ENCODE assay signal across 18 mouse cellular contexts in genomic region chr12:25140115-25140514, GRCm38 (mm10). TPM values are rescaled to one million over a fixed set of nuclear protein-coding genes. Genes with fewer than 3 reads are reported as not detected.
DNase-seq lines count a peak whose midpoint lies in the region; ATAC-seq and TF ChIP-seq lines count a peak whose summit lies in the region.
"Had no signal": no experiment of that assay in that cellular context is flagged by ENCODE, and none has a peak within 500 bp of the region (broad histone marks: within the 10 kb centered on the region; RNA-seq: fewer than 3 reads in every experiment).

No protein-coding gene starts in this region.

- peak overlapping the region; percentile 6; the same call in 1 of the 2 replicates for H3K27ac ChIP-seq in midbrain, embryonic 10.5 days (replicated peaks)
- H3K27ac ChIP-seq in midbrain, embryonic 13.5 days: no peak overlapping the region
- 0 out of 2 replicates have a peak overlapping the region, but pooled peaks have one; percentile 15 for H3K27ac ChIP-seq in kidney, embryonic 16.5 days (ENCODE audit: low read length)
- H3K27ac ChIP-seq in liver, adult 2 months (replicated peaks; ENCODE audit: insufficient read depth, low read depth, low read length): peak overlapping the region; percentile 89
- H3K27ac ChIP-seq: heart, adult 2 months; hindbrain, embryonic 13.5 days; neural tube, embryonic 15.5 days had no signal

- H3K36me3 ChIP-seq in midbrain, embryonic 10.5 days: no peaks in the 10 kb centered on the region
- no peaks in the 10 kb centered on the region for H3K36me3 ChIP-seq in midbrain, embryonic 13.5 days
- no peaks in the 10 kb centered on the region for H3K36me3 ChIP-seq in kidney, embryonic 16.5 days (ENCODE audit: insufficient read depth, low read length)
- H3K36me3 ChIP-seq in liver, adult 2 months (ENCODE audit: control insufficient read depth, insufficient read depth, low read length): no peaks in the 10 kb centered on the region
- H3K36me3 ChIP-seq: hindbrain, embryonic 13.5 days; neural tube, embryonic 15.5 days had no signal

- no peak for ATAC-seq in midbrain, embryonic 13.5 days
- ATAC-seq in kidney, embryonic 16.5 days (ENCODE audit: low FRiP score, low TSS enrichment): peak; percentile 74
- ATAC-seq in megakaryocyte progenitor cell, adult 5-6 weeks (replicated peaks; ENCODE audit: poor library complexity): no peak
- no peak for ATAC-seq in granulocyte monocyte progenitor cell, adult 5-6 weeks (replicated peaks; ENCODE audit: poor library complexity, severe bottlenecking)

- no peak for TF ChIP-seq CTCF in liver, adult 2 months (IDR thresholded peaks at IDR 0.05; ENCODE audit: low read depth, low read length)

- no peak overlapping the region for H3K4me2 ChIP-seq in midbrain, embryonic 13.5 days (replicated peaks)
- no peak overlapping the region for H3K4me2 ChIP-seq in kidney, embryonic 16.5 days (replicated peaks; ENCODE audit: low read depth, low read length)
- H3K4me2 ChIP-seq: hindbrain, embryonic 13.5 days; neural tube, embryonic 15.5 days had no signal

- DNase-seq in midbrain, embryonic 10.5 days (ENCODE audit: low spot score): no peak
- peak; percentile 96 for DNase-seq in liver, adult 2 months (ENCODE audit: extremely low read depth, low read depth, low spot score)
- peak; percentile 86 for DNase-seq in yolk sac, embryonic 10.5 days (ENCODE audit: low spot score)
- DNase-seq in right cerebral cortex, adult 18-20 months: no peak
- DNase-seq: adrenal gland, postnatal 25 days; cerebellum, adult 18-20 months; heart, adult 2 months; lung, adult 18-20 months; lung, postnatal 4 days; midbrain, embryonic 14.5 days had no signal

- H3K4me3 ChIP-seq in midbrain, embryonic 10.5 days: no peak overlapping the region
- no peak overlapping the region for H3K4me3 ChIP-seq in midbrain, embryonic 13.5 days (replicated peaks)
- H3K4me3 ChIP-seq in kidney, embryonic 16.5 days (ENCODE audit: low read length): no peak overlapping the region
- no peak overlapping the region for H3K4me3 ChIP-seq in liver, adult 2 months (ENCODE audit: insufficient read depth, low read depth, low read length)
- H3K4me3 ChIP-seq: erythroblast, embryonic 14.5 days; heart, adult 2 months; hindbrain, embryonic 13.5 days; myocyte; neural tube, embryonic 15.5 days had no signal

- H3K4me1 ChIP-seq in midbrain, embryonic 10.5 days: peaks cover 17% of the 10 kb centered on the region
- no peaks in the 10 kb centered on the region for H3K4me1 ChIP-seq in midbrain, embryonic 13.5 days (replicated peaks)
- H3K4me1 ChIP-seq in kidney, embryonic 16.5 days (ENCODE audit: insufficient read depth, low read length): peaks cover 11% of the 10 kb centered on the region
- H3K4me1 ChIP-seq in liver, adult 2 months (ENCODE audit: control insufficient read depth, insufficient read depth, low read length): peaks cover 39% of the 10 kb centered on the region
- H3K4me1 ChIP-seq: neural tube, embryonic 15.5 days had no signal

- no peak overlapping the region for H3K9ac ChIP-seq in midbrain, embryonic 13.5 days (replicated peaks)
- no peak overlapping the region for H3K9ac ChIP-seq in kidney, embryonic 16.5 days (replicated peaks; ENCODE audit: low read length)
- H3K9ac ChIP-seq in liver, adult 2 months (ENCODE audit: low read depth, low read length): peak overlapping the region; percentile 13
- H3K9ac ChIP-seq: hindbrain, embryonic 13.5 days; neural tube, embryonic 15.5 days had no signal

- H3K79me2 ChIP-seq in liver, adult 2 months (ENCODE audit: control insufficient read depth, insufficient read depth, low read length): no peaks in the 10 kb centered on the region

- no peaks in the 10 kb centered on the region for H3K9me3 ChIP-seq in midbrain, embryonic 10.5 days (replicated peaks)
- no peaks in the 10 kb centered on the region for H3K9me3 ChIP-seq in midbrain, embryonic 13.5 days
- H3K9me3 ChIP-seq in kidney, embryonic 16.5 days (ENCODE audit: low read length): no peaks in the 10 kb centered on the region
- H3K9me3 ChIP-seq: hindbrain, embryonic 13.5 days; neural tube, embryonic 15.5 days had no signal

- 0 out of 2 replicates have a peak, but pooled peaks have one; percentile 37 for TF ChIP-seq POLR2A in liver, adult 2 months (IDR thresholded peaks at IDR 0.05; ENCODE audit: extremely low read depth, insufficient read depth, low read length)

- WGBS in midbrain, embryonic 10.5 days: 88% methylated on average over 6 of the region's 6 CpGs
- 84% methylated on average over 6 of the region's 6 CpGs for WGBS in midbrain, embryonic 13.5 days
- 66% methylated on average over 6 of the region's 6 CpGs for WGBS in kidney, embryonic 16.5 days
- 22% methylated on average over 6 of the region's 6 CpGs for WGBS in liver, adult 2 months

- H3K27me3 ChIP-seq in midbrain, embryonic 10.5 days (ENCODE audit: low read depth, poor library complexity, severe bottlenecking): 0 out of 2 replicates have a peak, but pooled peaks cover 5% of the 10 kb centered on the region
- 0 out of 2 replicates have a peak, but pooled peaks cover 3% of the 10 kb centered on the region for H3K27me3 ChIP-seq in midbrain, embryonic 13.5 days
- H3K27me3 ChIP-seq in kidney, embryonic 16.5 days (ENCODE audit: insufficient read depth, low read length): no peaks in the 10 kb centered on the region
- no peaks in the 10 kb centered on the region for H3K27me3 ChIP-seq in liver, adult 2 months (ENCODE audit: control insufficient read depth, insufficient read depth, low read length)
- H3K27me3 ChIP-seq: neural tube, embryonic 15.5 days had no signal

RNA-seq across cellular contexts. Expression of gene Id2, which starts 43.2 kb away (rescaled TPM):
- polyA plus RNA-seq in midbrain, embryonic 10.5 days (2016; fragmentation: Nextera tagmentation; extraction: Ambion mirVana): 303 and 332 TPM in 2 replicates
- polyA plus RNA-seq in midbrain, embryonic 13.5 days (2015; fragmentation: Nextera tagmentation; extraction: Ambion mirVana): 161 and 178 TPM in 2 replicates
- polyA plus RNA-seq in kidney, embryonic 16.5 days (2015; fragmentation: Nextera tagmentation; extraction: Ambion mirVana): 474 and 534 TPM in 2 replicates
- total RNA-seq in liver, adult 2 months (2014; rRNA removed): 81.9 and 156 TPM in 2 replicates
- polyA plus RNA-seq in liver, adult 2 months (2012; rRNA removed): 172 and 199 TPM in 2 replicates
- 21.8 and 32.4 TPM in 2 replicates for total RNA-seq in megakaryocyte progenitor cell, adult 5-6 weeks (2015)
- total RNA-seq in megakaryocyte progenitor cell, adult 5-6 weeks (2017): 8.3 and 15.5 TPM in 2 replicates
- total RNA-seq in granulocyte monocyte progenitor cell, adult 5-6 weeks (2014; fragmentation: Nextera tagmentation): 1.7 and 8.5 TPM in 2 replicates
- 7.4 and 11.7 TPM in 2 replicates for total RNA-seq in granulocyte monocyte progenitor cell, adult 5-6 weeks (2017)
- polyA plus RNA-seq: erythroblast, embryonic 14.5 days had no signal

Comparison
In these comparisons a context has a peak if more than half of its experiments do, and no peak if none do; other contexts are left out.
1. DNase-seq: peak in liver, adult 2 months (single experiment) and yolk sac, embryonic 10.5 days (single experiment); none in midbrain, embryonic 10.5 days (single experiment) and right cerebral cortex, adult 18-20 months (single experiment).